Mouse (Mus musculus) hindbrain, embryonic 11.5 days (tissue): Measurements from ENCODE around the gene Apba2. TPM values are rescaled to one million over a fixed set of nuclear protein-coding genes. Genes with fewer than 3 reads are reported as not detected.

Experiments
- ATAC-seq: fragments of 200-750 bp; cut with Nextera tagmentation; 2 replicates; pipeline ENCODE4 v1.8.0; 2017; ENCODE audit warnings: mild to moderate bottlenecking, moderate TSS enrichment, moderate library complexity; ENCODE audit not compliant: low FRiP score
- DNase-seq: peaks from one replicate; pipeline ENCODE4 v3.0.0-alpha.2; 2015; ENCODE audit warnings: low spot score
- H3K27ac ChIP-seq: fragments of 300-500 bp; sonication (generic); 2 replicates; pipeline ENCODE4 v1.5.1; 2014; ENCODE audit warnings: mild to moderate bottlenecking, low read depth, low read length
- H3K27me3 ChIP-seq: fragments of 300-500 bp; sonication (generic); 2 replicates; pipeline ENCODE4 v1.6.1; 2014; ENCODE audit warnings: mild to moderate bottlenecking, low read length, moderate library complexity, mixed read lengths; ENCODE audit not compliant: control insufficient read depth, insufficient read depth
- H3K36me3 ChIP-seq: fragments of 300-500 bp; sonication (generic); 2 replicates; pipeline ENCODE4 v1.6.1; 2014; ENCODE audit warnings: mild to moderate bottlenecking, low read length, moderate library complexity, mixed read lengths; ENCODE audit not compliant: control insufficient read depth, insufficient read depth
- H3K4me1 ChIP-seq: fragments of 300-500 bp; sonication (generic); replicated peaks from 2 replicates; pipeline ENCODE4 v1.6.1; 2014; ENCODE audit warnings: low read length, mixed read lengths; ENCODE audit not compliant: control insufficient read depth, insufficient read depth
- H3K4me2 ChIP-seq: fragments of 300-500 bp; sonication (generic); replicated peaks from 2 replicates; pipeline ENCODE4 v1.6.1; 2014; ENCODE audit warnings: mild to moderate bottlenecking, low read depth, low read length
- H3K4me3 ChIP-seq: fragments of 300-500 bp; sonication (generic); 2 replicates; pipeline ENCODE4 v1.5.1; 2014; ENCODE audit warnings: low read depth, low read length
- H3K9ac ChIP-seq: fragments of 300-500 bp; sonication (generic); 2 replicates; pipeline ENCODE4 v1.6.1; 2014; ENCODE audit warnings: low read depth, low read length
- H3K9me3 ChIP-seq: fragments of 300-500 bp; sonication (generic); 2 replicates; pipeline ENCODE4 v1.6.1; 2016; ENCODE audit warnings: low read length; ENCODE audit not compliant: control insufficient read depth
- WGBS: fragments of 180-500 bp; shearing (Covaris S2); extraction: QIAGEN DNeasy Blood & Tissue Kit; methylation state at CpG from one replicate; pipeline ENCODE4 v1.1.7; 2014; 5-methylcytosine and 5-hydroxymethylcytosine counted together
- polyA plus RNA-seq: library from polyadenylated mRNA; unstranded; fragments of >200 nt; fragmentation: Nextera tagmentation; extraction: Ambion mirVana; gene quantifications from 2 replicates; pipeline ENCODE4 v1.2.1, GENCODE M21; 2014

Apba2 gene
- polyA plus RNA-seq, 1 experiment from 2014 or later, result 67.0 TPM

- Histone ChIP-seq H3K9me3 (no peaks in the 10 kb centered on the region), H3K9ac (no peak overlapping the region), H3K4me2 (no peak overlapping the region), H3K27ac (no peak overlapping the region), H3K4me3 (no peak overlapping the region), H3K27me3 (no peaks in the 10 kb centered on the region), H3K36me3 (no peaks in the 10 kb centered on the region), H3K4me1 (no peaks in the 10 kb centered on the region)
- no peak for DNase-seq
- ATAC-seq, result no peak
- WGBS, result 71% methylated on average over 11 of the region's 11 CpGs
Observed at GRCm38 (mm10) chr7:64588636-64589389, 87.3 kb downstream of the Apba2 start.

- Histone ChIP-seq H3K4me2 (no peak overlapping the region), H3K9me3 (no peaks in the 10 kb centered on the region), H3K4me1 (no peaks in the 10 kb centered on the region), H3K27ac (no peak overlapping the region), H3K27me3 (no peaks in the 10 kb centered on the region), H3K36me3 (no peaks in the 10 kb centered on the region), H3K9ac (no peak overlapping the region), H3K4me3 (no peak overlapping the region)
- 78% methylated on average over 6 of the region's 6 CpGs for WGBS
- ATAC-seq (no peak), DNase-seq (no peak)
Observed at GRCm38 (mm10) chr7:64595256-64595655, 93.8 kb downstream of the Apba2 start.

GRCm38 (mm10) chr7:64596652-64597051 lies 95.1 kb downstream of the Apba2 start:
- Histone ChIP-seq H3K4me2 (no peak overlapping the region), H3K9ac (no peak overlapping the region), H3K36me3 (no peaks in the 10 kb centered on the region), H3K4me3 (no peak overlapping the region), H3K27me3 (no peaks in the 10 kb centered on the region), H3K27ac (no peak overlapping the region), H3K4me1 (no peaks in the 10 kb centered on the region), H3K9me3 (no peaks in the 10 kb centered on the region)
- 63% methylated on average over 9 of the region's 9 CpGs for WGBS
- ATAC-seq (peak; percentile 57; the same call in 1 of the 2 replicates), DNase-seq (no peak)

- no peak overlapping the region for H3K27ac ChIP-seq
- no peak for DNase-seq
- H3K9me3 ChIP-seq, result no peaks in the 10 kb centered on the region
- no peaks in the 10 kb centered on the region for H3K27me3 ChIP-seq
- H3K4me2 ChIP-seq, result no peak overlapping the region
- no peak overlapping the region for H3K9ac ChIP-seq
- H3K4me3 ChIP-seq, result no peak overlapping the region
- no peak for ATAC-seq
- H3K36me3 ChIP-seq, result no peaks in the 10 kb centered on the region
- H3K4me1 ChIP-seq, result no peaks in the 10 kb centered on the region
- WGBS, result 89% methylated on average over 3 of the region's 3 CpGs
Observed at GRCm38 (mm10) chr7:64609866-64610265, 108.4 kb downstream of the Apba2 start.

- WGBS, result 60% methylated on average over 4 of the region's 4 CpGs
Observed at GRCm38 (mm10) chr7:64610875-64611274, 109.4 kb downstream of the Apba2 start.

DNA sequence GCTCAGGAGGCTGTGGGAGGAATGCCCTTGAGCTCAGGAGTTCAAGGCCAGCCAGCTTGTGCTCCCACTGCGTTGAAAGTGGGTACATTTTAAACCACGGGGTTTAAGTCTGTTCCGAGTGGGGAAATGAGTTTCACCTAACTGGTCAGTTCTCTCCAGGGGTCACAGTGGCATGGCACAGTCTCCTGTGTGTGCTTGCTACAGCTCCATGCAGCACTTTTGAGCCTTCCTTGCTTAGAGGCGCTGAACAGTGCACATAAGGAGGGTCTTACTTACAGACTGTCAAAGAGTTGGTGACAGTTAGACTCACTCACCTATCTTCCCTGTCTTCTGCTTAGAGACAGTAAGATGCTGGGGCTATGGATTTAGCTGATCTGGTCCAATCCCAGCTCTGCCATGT lies 117.8 kb downstream of the Apba2 start:
- 89% methylated on average over 4 of the region's 4 CpGs for WGBS
- Histone ChIP-seq H3K4me1 (no peaks in the 10 kb centered on the region), H3K9ac (no peak overlapping the region), H3K4me2 (no peak overlapping the region), H3K9me3 (no peaks in the 10 kb centered on the region), H3K4me3 (no peak overlapping the region), H3K36me3 (no peaks in the 10 kb centered on the region), H3K27me3 (no peaks in the 10 kb centered on the region), H3K27ac (no peak overlapping the region)
- DNase-seq (no peak), ATAC-seq (no peak)

More at GRCm38 (mm10) chr7:64610875-64611274, 109.4 kb downstream of the Apba2 start:
- no peaks in the 10 kb centered on the region for H3K4me1 ChIP-seq
- H3K4me3 ChIP-seq, result no peak overlapping the region
- ATAC-seq (no peak), DNase-seq (no peak)
- no peaks in the 10 kb centered on the region for H3K27me3 ChIP-seq
- H3K9ac ChIP-seq, result no peak overlapping the region
- H3K36me3 ChIP-seq, result no peaks in the 10 kb centered on the region
- no peaks in the 10 kb centered on the region for H3K9me3 ChIP-seq
- no peak overlapping the region for H3K27ac ChIP-seq
- no peak overlapping the region for H3K4me2 ChIP-seq

GRCm38 (mm10) chr7:64626494-64626893 lies 125.0 kb downstream of the Apba2 start:
- DNase-seq (no peak), ATAC-seq (no peak)
- Histone ChIP-seq H3K36me3 (no peaks in the 10 kb centered on the region), H3K27me3 (no peaks in the 10 kb centered on the region), H3K4me2 (no peak overlapping the region), H3K4me3 (no peak overlapping the region), H3K4me1 (no peaks in the 10 kb centered on the region; the same call in 1 of the 2 replicates), H3K9ac (no peak overlapping the region), H3K9me3 (no peaks in the 10 kb centered on the region), H3K27ac (no peak overlapping the region)
- WGBS, result 73% methylated on average over 8 of the region's 8 CpGs

DNA sequence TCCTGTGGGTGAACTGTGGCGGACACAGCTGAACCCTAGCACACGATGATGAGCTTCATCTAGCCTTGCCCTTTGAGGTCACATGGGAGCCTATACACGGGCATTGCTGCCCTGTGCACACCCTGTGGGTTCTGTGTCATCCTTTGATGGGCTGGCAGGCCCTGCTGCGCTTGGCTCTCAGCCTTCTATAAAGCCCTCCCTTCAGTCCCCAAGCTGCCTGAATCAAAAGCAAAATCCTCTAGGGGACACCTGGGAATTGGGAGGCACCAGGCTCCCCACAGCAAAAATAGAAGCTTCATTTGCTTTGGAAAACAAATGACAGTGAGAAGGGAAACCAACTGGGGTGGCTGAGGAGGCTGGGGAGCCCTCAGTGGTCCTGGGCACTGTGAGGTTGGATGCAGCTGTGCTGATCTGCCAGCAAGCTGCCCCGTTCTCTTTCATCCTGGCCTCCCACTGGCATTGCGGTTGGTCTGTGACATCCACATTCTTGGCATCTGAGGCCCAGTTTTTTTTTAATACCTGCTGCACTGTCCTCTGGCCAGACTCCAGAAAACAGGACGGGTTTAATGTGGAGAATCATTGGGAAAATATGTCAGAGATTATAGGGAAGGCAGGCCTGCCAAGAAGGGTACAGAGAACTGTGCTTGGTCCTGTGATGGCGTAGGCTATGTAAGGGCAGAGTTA lies 126.6 kb downstream of the Apba2 start:
- Histone ChIP-seq H3K9ac (no peak overlapping the region), H3K4me2 (no peak overlapping the region), H3K36me3 (no peaks in the 10 kb centered on the region), H3K9me3 (no peaks in the 10 kb centered on the region), H3K27me3 (no peaks in the 10 kb centered on the region), H3K27ac (no peak overlapping the region), H3K4me3 (no peak overlapping the region), H3K4me1 (peaks cover 9% of the 10 kb centered on the region)
- 50% methylated on average over 8 of the region's 8 CpGs for WGBS
- no peak for DNase-seq
- ATAC-seq, result no peak

GRCm38 (mm10) chr7:64630697-64631096 lies 129.2 kb downstream of the Apba2 start:
- Histone ChIP-seq H3K36me3 (no peaks in the 10 kb centered on the region), H3K4me1 (peaks cover 10% of the 10 kb centered on the region), H3K9ac (no peak overlapping the region), H3K4me3 (no peak overlapping the region), H3K4me2 (no peak overlapping the region), H3K27ac (no peak overlapping the region), H3K9me3 (no peaks in the 10 kb centered on the region), H3K27me3 (no peaks in the 10 kb centered on the region)
- 92% methylated on average over 6 of the region's 6 CpGs for WGBS
- ATAC-seq (no peak), DNase-seq (no peak)
